Mouse (Mus musculus): ENCODE data around the gene Ccdc174. TPM values are rescaled to one million over a fixed set of nuclear protein-coding genes. Genes with fewer than 3 reads are reported as not detected.
A peak's percentile ranks its signal among the peaks of the same experiment; 100 is the strongest.

The Ccdc174 gene
- 27.2 and 33.7 TPM in 2 replicates for polyA plus RNA-seq (2015; fragmentation: Nextera tagmentation; extraction: Ambion mirVana)

- no peak; the same call in 1 of the 2 replicates for TF ChIP-seq CTCF (IDR thresholded peaks at IDR 0.05; ENCODE audit: low read depth)
- H3K36me3 ChIP-seq (ENCODE audit: control insufficient read depth, insufficient read depth), result peaks cover 11% of the 10 kb centered on the region; the same call in 1 of the 2 replicates
- peak within 1 kb of the TSS; percentile 94 for H3K9ac ChIP-seq (ENCODE audit: low read depth, low read length)
- H3K27ac ChIP-seq (ENCODE audit: low read depth, low read length), result peak within 1 kb of the TSS; percentile 71
- ATAC-seq, result peak; percentile 95
- under 1% methylated on average over 47 of the region's 47 CpGs for WGBS
- H3K4me2 ChIP-seq (replicated peaks; ENCODE audit: low read depth), result peak within 1 kb of the TSS; percentile 73
- no peaks in the 10 kb centered on the region for H3K9me3 ChIP-seq (ENCODE audit: control insufficient read depth)
- no peaks in the 10 kb centered on the region for H3K27me3 ChIP-seq (replicated peaks; ENCODE audit: control insufficient read depth, insufficient read depth, low read length)
- peak within 1 kb of the TSS; percentile 97 for H3K4me3 ChIP-seq (ENCODE audit: low read depth, low read length)
- no peaks in the 10 kb centered on the region for H3K4me1 ChIP-seq (replicated peaks; ENCODE audit: control insufficient read depth, insufficient read depth, low read length)
These were observed at the start of gene Ccdc174 for GRCm38 (mm10) chr6:91877885-91878651. TSS of gene Ccdc174 (plus strand) at chr6:91878053.

- Histone ChIP-seq H3K4me2 (replicated peaks; ENCODE audit: low read depth) (no peak overlapping the region), H3K36me3 (ENCODE audit: control insufficient read depth, insufficient read depth) (no peaks in the 10 kb centered on the region), H3K4me3 (ENCODE audit: low read depth, low read length) (no peak overlapping the region), H3K9ac (ENCODE audit: low read depth, low read length) (no peak overlapping the region), H3K9me3 (ENCODE audit: control insufficient read depth) (no peaks in the 10 kb centered on the region), H3K27ac (ENCODE audit: low read depth, low read length) (no peak overlapping the region), H3K4me1 (replicated peaks; ENCODE audit: control insufficient read depth, insufficient read depth, low read length) (no peaks in the 10 kb centered on the region), H3K27me3 (replicated peaks; ENCODE audit: control insufficient read depth, insufficient read depth, low read length) (peaks cover 19% of the 10 kb centered on the region)
- WGBS, result 43% methylated on average over 3 of the region's 3 CpGs
- no peak for TF ChIP-seq CTCF (IDR thresholded peaks at IDR 0.05; ENCODE audit: low read depth)
- no peak for ATAC-seq
These were observed 44.9 kb upstream of the Ccdc174 start for GRCm38 (mm10) chr6:91832863-91833440.

- no peak overlapping the region for H3K9ac ChIP-seq (ENCODE audit: low read depth, low read length)
- H3K4me1 ChIP-seq (replicated peaks; ENCODE audit: control insufficient read depth, insufficient read depth, low read length), result no peaks in the 10 kb centered on the region
- H3K4me3 ChIP-seq (ENCODE audit: low read depth, low read length), result no peak overlapping the region
- H3K36me3 ChIP-seq (ENCODE audit: control insufficient read depth, insufficient read depth), result no peaks in the 10 kb centered on the region
- no peak for ATAC-seq
- H3K27ac ChIP-seq (ENCODE audit: low read depth, low read length), result no peak overlapping the region
- peaks cover 58% of the 10 kb centered on the region for H3K27me3 ChIP-seq (replicated peaks; ENCODE audit: control insufficient read depth, insufficient read depth, low read length)
- WGBS, result 18% methylated on average over 23 of the region's 23 CpGs
- no peak overlapping the region for H3K4me2 ChIP-seq (replicated peaks; ENCODE audit: low read depth)
- no peaks in the 10 kb centered on the region for H3K9me3 ChIP-seq (ENCODE audit: control insufficient read depth)
- TF ChIP-seq CTCF (IDR thresholded peaks at IDR 0.05; ENCODE audit: low read depth), result no peak
These were observed 38.6 kb upstream of the Ccdc174 start for GRCm38 (mm10) chr6:91839010-91839871.

GRCm38 (mm10) chr6:91842897-91843627 lies 34.8 kb upstream of the Ccdc174 start:
- H3K4me1 ChIP-seq (replicated peaks; ENCODE audit: control insufficient read depth, insufficient read depth, low read length), result no peaks in the 10 kb centered on the region
- WGBS, result 3% methylated on average over 42 of the region's 46 CpGs
- peak overlapping the region; percentile 31 for H3K4me3 ChIP-seq (ENCODE audit: low read depth, low read length)
- no peaks in the 10 kb centered on the region for H3K9me3 ChIP-seq (ENCODE audit: control insufficient read depth)
- TF ChIP-seq CTCF (IDR thresholded peaks at IDR 0.05; ENCODE audit: low read depth), result no peak
- H3K9ac ChIP-seq (ENCODE audit: low read depth, low read length), result no peak overlapping the region
- no peaks in the 10 kb centered on the region for H3K36me3 ChIP-seq (ENCODE audit: control insufficient read depth, insufficient read depth)
- ATAC-seq, result no peak
- peaks cover 73% of the 10 kb centered on the region for H3K27me3 ChIP-seq (replicated peaks; ENCODE audit: control insufficient read depth, insufficient read depth, low read length)
- H3K4me2 ChIP-seq (replicated peaks; ENCODE audit: low read depth), result peak overlapping the region; percentile 63
- no peak overlapping the region for H3K27ac ChIP-seq (ENCODE audit: low read depth, low read length)

GRCm38 (mm10) chr6:91843628-91844153 lies 34.2 kb upstream of the Ccdc174 start:
- WGBS, result 5% methylated on average over 58 of the region's 69 CpGs
- peak overlapping the region; percentile 63 for H3K4me2 ChIP-seq (replicated peaks; ENCODE audit: low read depth)
- H3K9ac ChIP-seq (ENCODE audit: low read depth, low read length), result no peak overlapping the region
- TF ChIP-seq CTCF (IDR thresholded peaks at IDR 0.05; ENCODE audit: low read depth), result no peak
- no peak for ATAC-seq
- no peaks in the 10 kb centered on the region for H3K9me3 ChIP-seq (ENCODE audit: control insufficient read depth)
- no peak overlapping the region for H3K27ac ChIP-seq (ENCODE audit: low read depth, low read length)
- H3K4me1 ChIP-seq (replicated peaks; ENCODE audit: control insufficient read depth, insufficient read depth, low read length), result no peaks in the 10 kb centered on the region
- peak overlapping the region; percentile 31 for H3K4me3 ChIP-seq (ENCODE audit: low read depth, low read length)
- no peaks in the 10 kb centered on the region for H3K36me3 ChIP-seq (ENCODE audit: control insufficient read depth, insufficient read depth)
- peaks cover 69% of the 10 kb centered on the region for H3K27me3 ChIP-seq (replicated peaks; ENCODE audit: control insufficient read depth, insufficient read depth, low read length)
